28 mouse cellular contexts compared by ENCODE assay signal in genomic region chr1:111852439-111852838, GRCm38 (mm10). TPM values are rescaled to one million over a fixed set of nuclear protein-coding genes. Genes with fewer than 3 reads are reported as not detected.
"Had no signal": no experiment of that assay in that cellular context is flagged by ENCODE, and none has a peak within 500 bp of the region (broad histone marks: within the 10 kb centered on the region; RNA-seq: fewer than 3 reads in every experiment).

No protein-coding gene starts in this region.

- H3K9me3 ChIP-seq: embryonic facial prominence, embryonic 12.5 days; embryonic facial prominence, embryonic 13.5 days; embryonic facial prominence, embryonic 15.5 days; forebrain, embryonic 10.5 days; forebrain, embryonic 12.5 days; forebrain, embryonic 13.5 days; forebrain, embryonic 15.5 days had no signal

- H3K4me3 ChIP-seq: embryonic facial prominence, embryonic 12.5 days; embryonic facial prominence, embryonic 13.5 days; embryonic facial prominence, embryonic 15.5 days; erythroblast, embryonic 14.5 days; forebrain, embryonic 10.5 days; forebrain, embryonic 12.5 days; forebrain, embryonic 13.5 days; forebrain, embryonic 15.5 days; gastrocnemius, adult 2 months; heart, adult 2 months had no signal

- H3K36me3 ChIP-seq: embryonic facial prominence, embryonic 12.5 days; embryonic facial prominence, embryonic 13.5 days; embryonic facial prominence, embryonic 15.5 days; forebrain, embryonic 10.5 days; forebrain, embryonic 12.5 days; forebrain, embryonic 15.5 days had no signal

- ATAC-seq: forebrain, embryonic 13.5 days; forebrain, embryonic 14.5 days; forebrain, embryonic 15.5 days; forebrain, embryonic 16.5 days had no signal

- H3K27me3 ChIP-seq: embryonic facial prominence, embryonic 12.5 days; embryonic facial prominence, embryonic 13.5 days; embryonic facial prominence, embryonic 15.5 days; forebrain, embryonic 12.5 days; forebrain, embryonic 13.5 days; forebrain, embryonic 15.5 days had no signal

- H3K4me2 ChIP-seq: embryonic facial prominence, embryonic 12.5 days; embryonic facial prominence, embryonic 13.5 days; embryonic facial prominence, embryonic 15.5 days; forebrain, embryonic 12.5 days; forebrain, embryonic 13.5 days; forebrain, embryonic 15.5 days had no signal

- H3K4me1 ChIP-seq: embryonic facial prominence, embryonic 12.5 days; embryonic facial prominence, embryonic 13.5 days; embryonic facial prominence, embryonic 15.5 days; forebrain, embryonic 10.5 days; forebrain, embryonic 12.5 days; forebrain, embryonic 13.5 days; forebrain, embryonic 15.5 days had no signal

- H3K9ac ChIP-seq: embryonic facial prominence, embryonic 12.5 days; embryonic facial prominence, embryonic 13.5 days; embryonic facial prominence, embryonic 15.5 days; forebrain, embryonic 12.5 days; forebrain, embryonic 13.5 days; forebrain, embryonic 15.5 days had no signal

- H3K27ac ChIP-seq: embryonic facial prominence, embryonic 12.5 days; embryonic facial prominence, embryonic 13.5 days; embryonic facial prominence, embryonic 15.5 days; forebrain, embryonic 10.5 days; forebrain, embryonic 12.5 days; forebrain, embryonic 13.5 days; forebrain, embryonic 15.5 days; gastrocnemius, adult 2 months; heart, adult 2 months had no signal

- DNase-seq: cerebellum, adult 18-20 months; cerebellum, adult 2 months; cerebellum, adult 8-10 months; cerebellum, adult 9-10 months; cerebellum, adult 9-11 months; cerebellum, postnatal 10 days; cerebellum, postnatal 14 days; cerebellum, postnatal 25 days; cerebellum, postnatal 36 days; embryo, embryonic 11 days; gastrocnemius, adult 2 months; gastrocnemius, postnatal 10 days; gastrocnemius, postnatal 14 days; gastrocnemius, postnatal 25 days; gastrocnemius, postnatal 36 days; heart, adult 11 months; heart, adult 18-20 months; heart, adult 2 months had no signal

RNA-seq across cellular contexts. Expression of gene Dsel, which starts 12.3 kb away (rescaled TPM):
- polyA plus RNA-seq: erythroblast, embryonic 14.5 days had no signal
